ENCODE assay signal across 31 mouse cellular contexts in the genomic region with DNA sequence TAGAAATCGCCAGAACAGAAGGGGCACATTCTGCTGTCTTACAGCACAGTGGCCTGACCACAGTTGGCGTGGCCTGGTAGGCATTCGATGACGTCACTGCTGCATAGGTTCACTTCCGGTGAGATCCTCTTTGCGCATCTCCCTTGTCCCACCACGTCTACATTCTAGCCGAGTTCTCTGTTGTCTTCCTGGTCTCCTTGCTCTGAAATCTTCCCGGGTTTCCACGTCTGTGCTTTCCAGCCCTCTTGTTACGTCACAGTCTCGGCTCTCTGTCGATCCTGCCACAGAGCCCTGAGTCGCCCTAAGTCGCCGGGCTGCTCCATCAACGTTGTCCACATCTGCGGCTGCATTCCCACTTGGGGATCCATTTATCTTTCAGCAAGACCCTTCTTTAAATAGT. TPM values are rescaled to one million over a fixed set of nuclear protein-coding genes. Genes with fewer than 3 reads are reported as not detected.
"Had no signal": no experiment of that assay in that cellular context is flagged by ENCODE, and none has a peak within 500 bp of the region (broad histone marks: within the 10 kb centered on the region; RNA-seq: fewer than 3 reads in every experiment).

No protein-coding gene starts in this region.

- H3K27me3 ChIP-seq: heart, embryonic 13.5 days; liver, embryonic 13.5 days had no signal

- H3K27ac ChIP-seq: heart, embryonic 13.5 days; heart, embryonic 15.5 days; hindbrain, embryonic 13.5 days; hindbrain, embryonic 15.5 days; hindbrain, postnatal 0 days; kidney, embryonic 15.5 days; kidney, postnatal 0 days; left cerebral cortex, adult 2 months; limb, embryonic 10.5 days; limb, embryonic 12.5 days; liver, embryonic 13.5 days had no signal

- H3K36me3 ChIP-seq: heart, embryonic 13.5 days; heart, embryonic 15.5 days; hindbrain, embryonic 13.5 days; hindbrain, embryonic 15.5 days; kidney, embryonic 15.5 days; limb, embryonic 10.5 days; limb, embryonic 12.5 days; liver, embryonic 13.5 days had no signal

- H3K9ac ChIP-seq: heart, embryonic 13.5 days; heart, embryonic 15.5 days; hindbrain, embryonic 13.5 days; hindbrain, embryonic 15.5 days; kidney, embryonic 15.5 days; limb, embryonic 12.5 days; liver, embryonic 13.5 days had no signal

- ATAC-seq: hindbrain, postnatal 0 days; intestine, embryonic 16.5 days had no signal

- H3K4me1 ChIP-seq: heart, embryonic 13.5 days; heart, embryonic 15.5 days; hindbrain, embryonic 13.5 days; liver, embryonic 13.5 days had no signal

- H3K4me3 ChIP-seq: heart, embryonic 13.5 days; heart, embryonic 15.5 days; hindbrain, embryonic 13.5 days; hindbrain, embryonic 15.5 days; kidney, embryonic 15.5 days; left cerebral cortex, adult 2 months; limb, embryonic 10.5 days; limb, embryonic 12.5 days; liver, embryonic 13.5 days had no signal

- DNase-seq: gastrocnemius, postnatal 14 days; gastrocnemius, postnatal 36 days; heart, adult 18-20 months; heart, postnatal 14 days; heart, postnatal 36 days; kidney, adult 11 months; kidney, adult 2 months; kidney, adult 9 months; kidney, postnatal 14 days; kidney, postnatal 36 days; liver; liver, embryonic 13.5 days had no signal

- H3K4me2 ChIP-seq: heart, embryonic 13.5 days; heart, embryonic 15.5 days; hindbrain, embryonic 13.5 days; hindbrain, embryonic 15.5 days; kidney, embryonic 15.5 days; limb, embryonic 12.5 days; liver, embryonic 11.5 days; liver, embryonic 13.5 days had no signal

- H3K9me3 ChIP-seq: heart, embryonic 15.5 days; hindbrain, embryonic 13.5 days; hindbrain, embryonic 15.5 days; kidney, embryonic 15.5 days; limb, embryonic 10.5 days had no signal

RNA-seq across cellular contexts. Expression of a gene that starts 4.1 kb away (rescaled TPM):
- total RNA-seq: gastrocnemius, adult 18-20 months; gastrocnemius, adult 8-10 months; gastrocnemius, postnatal 14 days; gastrocnemius, postnatal 36 days; heart, adult 18-20 months; heart, adult 8-10 months; heart, postnatal 14 days; heart, postnatal 36 days; hematopoietic stem cell, adult 5-6 weeks; layer of hippocampus, postnatal 25 days had no signal
- polyA plus RNA-seq: heart, postnatal 0 days; large intestine, adult 2 months had no signal
